7 mouse cellular contexts compared by ENCODE assay signal in the genomic region with DNA sequence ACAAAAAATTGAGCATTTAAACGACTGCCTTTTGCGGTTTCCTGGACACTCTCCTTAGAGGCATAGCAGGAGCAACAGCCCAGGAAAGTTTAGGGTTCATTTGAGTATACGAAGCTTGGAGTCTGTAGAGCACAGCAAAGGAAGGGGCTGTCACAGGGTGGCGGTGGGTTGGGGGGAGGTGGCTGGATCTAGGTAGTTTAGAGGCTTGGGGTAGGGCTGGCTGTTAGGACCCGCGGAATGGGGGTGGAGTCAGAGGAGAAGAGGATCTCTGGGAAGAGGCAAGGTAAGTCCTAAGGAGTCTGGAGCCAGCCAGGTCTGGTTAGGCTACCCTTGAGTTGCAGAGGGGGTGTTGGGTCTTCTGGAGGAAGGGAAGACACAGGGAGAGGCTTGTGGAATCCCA.
DNase-seq lines count a peak whose midpoint lies in the region; ATAC-seq lines count a peak whose summit lies in the region.

No protein-coding gene starts in this region.

- ATAC-seq in limb, embryonic 12.5 days (ENCODE audit: insufficient number of reproducible peaks, insufficient read depth, low FRiP score, low TSS enrichment, low read depth), result peak; percentile 30; the same call in 1 of the 2 replicates
- ATAC-seq in forebrain, embryonic 12.5 days (ENCODE audit: low FRiP score), result peak; percentile 3; the same call in 1 of the 2 replicates
- peak; percentile 12; the same call in 1 of the 2 replicates for ATAC-seq in intestine, embryonic 14.5 days (replicated peaks; ENCODE audit: low FRiP score, low TSS enrichment, low read depth)
- peak; percentile 16; the same call in 1 of the 2 replicates for ATAC-seq in neural tube, embryonic 13.5 days (ENCODE audit: low read depth)
- no peak for ATAC-seq in granulocyte monocyte progenitor cell, adult 5-6 weeks (replicated peaks; ENCODE audit: poor library complexity, severe bottlenecking)

- H3K9me3 ChIP-seq in limb, embryonic 12.5 days, result no peaks in the 10 kb centered on the region
- no peaks in the 10 kb centered on the region for H3K9me3 ChIP-seq in limb, embryonic 10.5 days (replicated peaks)
- H3K9me3 ChIP-seq in forebrain, embryonic 12.5 days, result no peaks in the 10 kb centered on the region
- no peaks in the 10 kb centered on the region for H3K9me3 ChIP-seq in intestine, embryonic 14.5 days (ENCODE audit: control insufficient read depth, low read length)
- no peaks in the 10 kb centered on the region for H3K9me3 ChIP-seq in neural tube, embryonic 13.5 days

- no peaks in the 10 kb centered on the region for H3K36me3 ChIP-seq in limb, embryonic 12.5 days
- H3K36me3 ChIP-seq in limb, embryonic 10.5 days, result no peaks in the 10 kb centered on the region
- no peaks in the 10 kb centered on the region for H3K36me3 ChIP-seq in forebrain, embryonic 12.5 days (replicated peaks)
- H3K36me3 ChIP-seq in intestine, embryonic 14.5 days (ENCODE audit: control insufficient read depth, insufficient read depth, low read length), result no peaks in the 10 kb centered on the region
- no peaks in the 10 kb centered on the region for H3K36me3 ChIP-seq in neural tube, embryonic 13.5 days

- peaks cover 15% of the 10 kb centered on the region for H3K4me1 ChIP-seq in limb, embryonic 12.5 days (replicated peaks)
- H3K4me1 ChIP-seq in limb, embryonic 10.5 days, result peaks cover 17% of the 10 kb centered on the region
- peaks cover 19% of the 10 kb centered on the region for H3K4me1 ChIP-seq in forebrain, embryonic 12.5 days
- H3K4me1 ChIP-seq in intestine, embryonic 14.5 days (replicated peaks; ENCODE audit: control insufficient read depth, insufficient read depth, low read length), result peaks cover 16% of the 10 kb centered on the region
- H3K4me1 ChIP-seq in neural tube, embryonic 13.5 days (replicated peaks), result peaks cover 40% of the 10 kb centered on the region

- peak overlapping the region; percentile 48; the same call in 1 of the 2 replicates for H3K4me2 ChIP-seq in limb, embryonic 12.5 days
- H3K4me2 ChIP-seq in forebrain, embryonic 12.5 days, result peak overlapping the region; percentile 50
- peak overlapping the region; percentile 51 for H3K4me2 ChIP-seq in intestine, embryonic 14.5 days (ENCODE audit: low read length)
- peak overlapping the region; percentile 52 for H3K4me2 ChIP-seq in neural tube, embryonic 13.5 days

- no peak overlapping the region for H3K9ac ChIP-seq in limb, embryonic 12.5 days (replicated peaks)
- H3K9ac ChIP-seq in forebrain, embryonic 12.5 days, result no peak overlapping the region
- no peak overlapping the region for H3K9ac ChIP-seq in intestine, embryonic 14.5 days (ENCODE audit: low read length)
- 0 out of 2 replicates have a peak overlapping the region, but pooled peaks have one; percentile 13 for H3K9ac ChIP-seq in neural tube, embryonic 13.5 days

- DNase-seq in limb, embryonic 10.5 days (ENCODE audit: low spot score), result no peak
- DNase-seq in intestine, embryonic 14.5 days (ENCODE audit: low spot score), result no peak
- no peak for DNase-seq in urinary bladder, adult 2 months (ENCODE audit: low spot score)

- H3K4me3 ChIP-seq in limb, embryonic 12.5 days (replicated peaks), result no peak overlapping the region
- H3K4me3 ChIP-seq in limb, embryonic 10.5 days, result no peak overlapping the region
- H3K4me3 ChIP-seq in forebrain, embryonic 12.5 days (replicated peaks), result no peak overlapping the region
- peak overlapping the region; percentile 24; the same call in 1 of the 2 replicates for H3K4me3 ChIP-seq in intestine, embryonic 14.5 days (ENCODE audit: low read depth, low read length)
- peak overlapping the region; percentile 30; the same call in 1 of the 2 replicates for H3K4me3 ChIP-seq in neural tube, embryonic 13.5 days

- WGBS in limb, embryonic 12.5 days, result 66% methylated on average over 6 of the region's 6 CpGs
- WGBS in limb, embryonic 10.5 days, result 53% methylated on average over 6 of the region's 6 CpGs
- WGBS in forebrain, embryonic 12.5 days, result 59% methylated on average over 6 of the region's 6 CpGs
- 63% methylated on average over 6 of the region's 6 CpGs for WGBS in intestine, embryonic 14.5 days
- WGBS in neural tube, embryonic 13.5 days, result 54% methylated on average over 6 of the region's 6 CpGs

- H3K27ac ChIP-seq in limb, embryonic 12.5 days, result no peak overlapping the region
- H3K27ac ChIP-seq in limb, embryonic 10.5 days, result no peak overlapping the region
- H3K27ac ChIP-seq in forebrain, embryonic 12.5 days, result no peak overlapping the region
- H3K27ac ChIP-seq in intestine, embryonic 14.5 days (ENCODE audit: low read depth), result peak overlapping the region; percentile 33; the same call in 1 of the 2 replicates
- peak overlapping the region; percentile 59 for H3K27ac ChIP-seq in neural tube, embryonic 13.5 days (replicated peaks)

- H3K27me3 ChIP-seq in limb, embryonic 12.5 days, result no peaks in the 10 kb centered on the region
- H3K27me3 ChIP-seq in limb, embryonic 10.5 days (ENCODE audit: low read depth, poor library complexity, severe bottlenecking), result no peaks in the 10 kb centered on the region
- no peaks in the 10 kb centered on the region for H3K27me3 ChIP-seq in forebrain, embryonic 12.5 days
- H3K27me3 ChIP-seq in intestine, embryonic 14.5 days (replicated peaks; ENCODE audit: control insufficient read depth, insufficient read depth, low read length), result no peaks in the 10 kb centered on the region
- H3K27me3 ChIP-seq in neural tube, embryonic 13.5 days, result no peaks in the 10 kb centered on the region

Comparison
In these comparisons a context has a peak if more than half of its experiments do, and no peak if none do; other contexts are left out.
1. H3K27ac ChIP-seq: peak in intestine, embryonic 14.5 days (single experiment) and neural tube, embryonic 13.5 days (single experiment); none in limb, embryonic 12.5 days (single experiment), limb, embryonic 10.5 days (single experiment) and forebrain, embryonic 12.5 days (single experiment).
2. H3K4me3 ChIP-seq: peak in intestine, embryonic 14.5 days (single experiment) and neural tube, embryonic 13.5 days (single experiment); none in limb, embryonic 12.5 days (single experiment), limb, embryonic 10.5 days (single experiment) and forebrain, embryonic 12.5 days (single experiment).
3. Peak in every context shown above with its lines, with median percentiles within 50 percentile points of each other: H3K4me2 ChIP-seq.